Mouse (Mus musculus): ENCODE results near the gene Kcnj10.

GRCm38 (mm10) chr1:172328461-172328860 is 12.5 kb upstream of the Kcnj10 start:
- no peak for TF ChIP-seq CTCF (IDR thresholded peaks at IDR 0.05; ENCODE audit: insufficient read depth, low read depth, low read length)
- no peak for TF ChIP-seq POLR2A (IDR thresholded peaks at IDR 0.05; ENCODE audit: insufficient read depth, low read depth, low read length)
